In genomic region chr6:142788042-142788987, GRCm38 (mm10) we compare ENCODE assay signal across 9 mouse cellular contexts. TPM values are rescaled to one million over a fixed set of nuclear protein-coding genes. Genes with fewer than 3 reads are reported as not detected.
DNase-seq lines count a peak whose midpoint lies in the region; ATAC-seq and TF ChIP-seq lines count a peak whose summit lies in the region.
"Had no signal": no experiment of that assay in that cellular context is flagged by ENCODE, and none has a peak within 500 bp of the region (broad histone marks: within the 10 kb centered on the region; RNA-seq: fewer than 3 reads in every experiment).

No protein-coding gene starts in this region.

- intact Hi-C loops in heart, adult 2 months (cut with DNase I) = no loop called here

- H3K27ac ChIP-seq in heart, adult 2 months = no peak overlapping the region
- H3K27ac ChIP-seq in intestine, embryonic 15.5 days = no peak overlapping the region
- H3K27ac ChIP-seq in stomach, postnatal 0 days (replicated peaks) = no peak overlapping the region
- H3K27ac ChIP-seq in cerebellum, adult 2 months (ENCODE audit: insufficient read depth, low read length) = no peak overlapping the region
- H3K27ac ChIP-seq: limb, embryonic 13.5 days had no signal

- H3K36me3 ChIP-seq in heart, adult 2 months (ENCODE audit: control insufficient read depth, insufficient read depth, low read length) = no peaks in the 10 kb centered on the region
- no peaks in the 10 kb centered on the region for H3K36me3 ChIP-seq in intestine, embryonic 15.5 days
- H3K36me3 ChIP-seq in stomach, postnatal 0 days (ENCODE audit: control insufficient read depth, insufficient read depth, low read length) = no peaks in the 10 kb centered on the region
- H3K36me3 ChIP-seq: limb, embryonic 13.5 days had no signal

- H3K9me3 ChIP-seq in intestine, embryonic 15.5 days = no peaks in the 10 kb centered on the region
- no peaks in the 10 kb centered on the region for H3K9me3 ChIP-seq in stomach, postnatal 0 days (ENCODE audit: control insufficient read depth, low read length)
- H3K9me3 ChIP-seq: limb, embryonic 13.5 days had no signal

- no peaks in the 10 kb centered on the region for H3K79me2 ChIP-seq in heart, adult 2 months (replicated peaks; ENCODE audit: control insufficient read depth, insufficient read depth, low read length)

- no peaks in the 10 kb centered on the region for H3K27me3 ChIP-seq in heart, adult 2 months (ENCODE audit: control insufficient read depth, insufficient read depth, low read length)
- no peaks in the 10 kb centered on the region for H3K27me3 ChIP-seq in intestine, embryonic 15.5 days (replicated peaks)
- H3K27me3 ChIP-seq in stomach, postnatal 0 days (ENCODE audit: control insufficient read depth, insufficient read depth, low read length) = no peaks in the 10 kb centered on the region
- H3K27me3 ChIP-seq in cerebellum, adult 2 months (ENCODE audit: control insufficient read depth, insufficient read depth, low read length) = no peaks in the 10 kb centered on the region; the same call in 1 of the 2 replicates
- H3K27me3 ChIP-seq: limb, embryonic 13.5 days had no signal

- H3K4me2 ChIP-seq in intestine, embryonic 15.5 days (replicated peaks) = 0 out of 2 replicates have a peak overlapping the region, but pooled peaks have one; percentile 14
- no peak overlapping the region for H3K4me2 ChIP-seq in stomach, postnatal 0 days (replicated peaks; ENCODE audit: low read depth)
- H3K4me2 ChIP-seq: limb, embryonic 13.5 days had no signal

- H3K4me1 ChIP-seq in heart, adult 2 months (ENCODE audit: control insufficient read depth, insufficient read depth, low read length) = no peaks in the 10 kb centered on the region
- H3K4me1 ChIP-seq in intestine, embryonic 15.5 days (replicated peaks) = 0 out of 2 replicates have a peak, but pooled peaks cover under 1% of the 10 kb centered on the region
- no peaks in the 10 kb centered on the region for H3K4me1 ChIP-seq in stomach, postnatal 0 days (replicated peaks; ENCODE audit: control insufficient read depth, insufficient read depth)
- no peaks in the 10 kb centered on the region for H3K4me1 ChIP-seq in cerebellum, adult 2 months (ENCODE audit: control insufficient read depth, insufficient read depth, low read length)
- H3K4me1 ChIP-seq: limb, embryonic 13.5 days had no signal

- no peak overlapping the region for H3K9ac ChIP-seq in heart, adult 2 months (ENCODE audit: low read depth, low read length)
- H3K9ac ChIP-seq in intestine, embryonic 15.5 days = no peak overlapping the region
- no peak overlapping the region for H3K9ac ChIP-seq in stomach, postnatal 0 days (ENCODE audit: low read length)
- H3K9ac ChIP-seq: limb, embryonic 13.5 days had no signal

- DNase-seq in heart, adult 11 months = peak; percentile 72
- no peak for DNase-seq in heart, adult 2 months
- DNase-seq in ovary, postnatal 14 days (ENCODE audit: low spot score) = peak; percentile 4
- DNase-seq in ovary, adult 18-20 months (ENCODE audit: low spot score) = no peak
- DNase-seq in stomach, postnatal 0 days (ENCODE audit: low spot score) = peak; percentile 29
- no peak for DNase-seq in cerebellum, adult 2 months

- no peak for TF ChIP-seq EP300 in heart, adult 2 months (IDR thresholded peaks at IDR 0.05; ENCODE audit: insufficient read depth, low read depth, low read length)
- no peak for TF ChIP-seq EP300 in stomach, postnatal 0 days (optimal IDR thresholded peaks at IDR 0.05)

- no peak for TF ChIP-seq POLR2A in heart, adult 2 months (IDR thresholded peaks at IDR 0.05; ENCODE audit: insufficient read depth, low read depth, low read length)
- TF ChIP-seq POLR2A in cerebellum, adult 2 months (IDR thresholded peaks at IDR 0.05; ENCODE audit: borderline replicate concordance, insufficient read depth, low read length) = no peak

- ATAC-seq in intestine, embryonic 15.5 days = peak; percentile 40; the same call in 1 of the 2 replicates
- ATAC-seq in stomach, postnatal 0 days (ENCODE audit: low FRiP score, low TSS enrichment) = no peak
- no peak for ATAC-seq in erythroblast, adult 5-6 weeks (replicated peaks; ENCODE audit: low FRiP score, poor library complexity, severe bottlenecking)

- no peak overlapping the region for H3K4me3 ChIP-seq in heart, adult 2 months
- H3K4me3 ChIP-seq in intestine, embryonic 15.5 days (replicated peaks) = no peak overlapping the region
- no peak overlapping the region for H3K4me3 ChIP-seq in stomach, postnatal 0 days (ENCODE audit: low read depth, low read length)
- H3K4me3 ChIP-seq in cerebellum, adult 2 months (replicated peaks; ENCODE audit: insufficient read depth, low read depth, low read length) = no peak overlapping the region
- H3K4me3 ChIP-seq: limb, embryonic 13.5 days had no signal

- WGBS in heart, adult 2 months = 51% methylated on average over 18 of the region's 18 CpGs
- WGBS in intestine, embryonic 15.5 days = 48% methylated on average over 18 of the region's 18 CpGs
- WGBS in stomach, postnatal 0 days = 45% methylated on average over 18 of the region's 18 CpGs
- WGBS in cerebellum, adult 2 months = 28% methylated on average over 18 of the region's 18 CpGs

- no peak for TF ChIP-seq CTCF in heart, adult 2 months (IDR thresholded peaks at IDR 0.05)
- TF ChIP-seq CTCF in stomach, postnatal 0 days (IDR thresholded peaks at IDR 0.05; ENCODE audit: low read depth) = no peak
- TF ChIP-seq CTCF in cerebellum, adult 2 months (IDR thresholded peaks at IDR 0.05; ENCODE audit: borderline replicate concordance, insufficient read depth, low read depth, low read length) = no peak

RNA-seq across cellular contexts. Expression of gene Sult6b2, which starts 16.0 kb away (rescaled TPM):
- total RNA-seq in heart, adult 2 months (2021) = not detected
- 0.12 TPM in 2 replicates for polyA plus RNA-seq in heart, adult 2 months (2012; rRNA removed)
- 20.9 and 24.9 TPM in 2 replicates for polyA plus RNA-seq in intestine, embryonic 15.5 days (2015; fragmentation: Nextera tagmentation; extraction: Ambion mirVana)
- polyA plus RNA-seq in stomach, postnatal 0 days (2015; fragmentation: Nextera tagmentation; extraction: Ambion mirVana) = not detected in 2 replicates
- 0.38 and 0.44 TPM in 2 replicates for polyA plus RNA-seq in cerebellum, adult 2 months (2012; rRNA removed)
- total RNA-seq in erythroblast, adult 5-6 weeks (2015; ENCODE audit: low replicate concordance) = not detected in 2 replicates
- total RNA-seq in erythroblast, adult 5-6 weeks (2017; ENCODE audit: low replicate concordance) = 0.42 TPM in 1 of 2 replicates, not detected in the other
- polyA plus RNA-seq: limb, embryonic 13.5 days had no signal

RNA-seq across cellular contexts. Expression of gene Cmas, which starts 31.8 kb away (rescaled TPM):
- total RNA-seq in heart, adult 2 months (2021) = 10 to 100 TPM; 35.0 to 35.9 TPM
- polyA plus RNA-seq in heart, adult 2 months (2012; rRNA removed) = 11.7 and 18.5 TPM in 2 replicates
- 135 and 141 TPM in 2 replicates for polyA plus RNA-seq in intestine, embryonic 15.5 days (2015; fragmentation: Nextera tagmentation; extraction: Ambion mirVana)
- polyA plus RNA-seq in stomach, postnatal 0 days (2015; fragmentation: Nextera tagmentation; extraction: Ambion mirVana) = 79.5 and 80.7 TPM in 2 replicates
- polyA plus RNA-seq in cerebellum, adult 2 months (2012; rRNA removed) = 84.3 and 90.4 TPM in 2 replicates
- 639 and 701 TPM in 2 replicates for total RNA-seq in erythroblast, adult 5-6 weeks (2015; ENCODE audit: low replicate concordance)
- 721 and 946 TPM in 2 replicates for total RNA-seq in erythroblast, adult 5-6 weeks (2017; ENCODE audit: low replicate concordance)

Comparison
In these comparisons a context has a peak if more than half of its experiments do, and no peak if none do; other contexts are left out.
1. DNase-seq: peak in heart, adult 11 months (single experiment), ovary, postnatal 14 days (single experiment) and stomach, postnatal 0 days (single experiment); none in heart, adult 2 months (0 of 2), ovary, adult 18-20 months (single experiment) and cerebellum, adult 2 months (0 of 2).
2. RNA of gene Sult6b2, which starts 16.0 kb away (polyA plus RNA-seq): 20.9 to 24.9 TPM in intestine, embryonic 15.5 days; 0.38 to 0.44 TPM in cerebellum, adult 2 months, 0.12 TPM in heart, adult 2 months and not detected in stomach, postnatal 0 days; every median in the first group is over 10 times any median in the second.